Mouse (Mus musculus) myocyte (in vitro differentiated cells): ENCODE measurements around the gene Pigb. TPM values are rescaled to one million over a fixed set of nuclear protein-coding genes. Genes with fewer than 3 reads are reported as not detected.

ENCODE experiments used
- H3K27me3 ChIP-seq: one replicate; pipeline ENCODE4 v1.6.1; 2011; ENCODE audit not compliant: control insufficient read depth, insufficient read depth, insufficient read length
- H3K36me3 ChIP-seq: one replicate; pipeline ENCODE4 v1.6.1; 2011; ENCODE audit not compliant: control insufficient read depth, insufficient read depth
- H3K4me2 ChIP-seq: one replicate; pipeline ENCODE4 v1.6.1; 2011; ENCODE audit warnings: low read depth, control low read depth
- H3K4me3 ChIP-seq: one replicate; pipeline ENCODE4 v1.5.1; 2011; ENCODE audit warnings: mild to moderate bottlenecking, control low read depth, moderate library complexity
- H3K79me2 ChIP-seq: one replicate; pipeline ENCODE4 v1.6.1; 2011; ENCODE audit not compliant: control insufficient read depth, insufficient read depth
- H3ac ChIP-seq: one replicate; pipeline ENCODE4 v1.6.1; 2011; ENCODE audit not compliant: control insufficient read depth, insufficient read length
- CEBPB ChIP-seq: IDR thresholded peaks from 2 replicates; pipeline ENCODE4 v1.6.1; 2011; ENCODE audit warnings: mild to moderate bottlenecking, moderate library complexity; ENCODE audit not compliant: poor library complexity, insufficient read depth, severe bottlenecking
- E2F4 ChIP-seq: IDR thresholded peaks from one replicate; pipeline ENCODE4 v1.6.1; 2011; ENCODE audit warnings: mild to moderate bottlenecking, control low read depth, moderate library complexity; ENCODE audit not compliant: insufficient read depth
- MAX ChIP-seq: IDR thresholded peaks from one replicate; pipeline ENCODE4 v1.6.1; 2011; ENCODE audit warnings: low read depth, mild to moderate bottlenecking, control low read depth
- MYOD1 ChIP-seq, 3 experiments: IDR thresholded peaks; one replicate each; pipeline ENCODE4 v1.6.1; 2011; ENCODE audit warnings: control low read depth in 2 of 3, low read depth in 2 of 3, mild to moderate bottlenecking in 2 of 3, moderate library complexity in 1 of 3; ENCODE audit not compliant: insufficient read length in 2 of 3, control insufficient read depth in 1 of 3
- MYOG ChIP-seq, 3 experiments: IDR thresholded peaks; one replicate each; pipeline ENCODE4 v1.6.1; 2011; ENCODE audit warnings: control low read depth in 2 of 3, low read depth in 2 of 3, mild to moderate bottlenecking in 2 of 3; ENCODE audit not compliant: insufficient read length in 2 of 3, control insufficient read depth in 1 of 3, insufficient read depth in 1 of 3
- POLR2A ChIP-seq: IDR thresholded peaks from one replicate; pipeline ENCODE4 v1.6.1; 2011; ENCODE audit warnings: low read depth, mild to moderate bottlenecking, control low read depth, moderate library complexity; ENCODE audit not compliant: insufficient read length
- POLR2AphosphoS2 ChIP-seq: IDR thresholded peaks from one replicate; pipeline ENCODE4 v1.6.1; 2011; ENCODE audit warnings: low read depth, control low read depth; ENCODE audit not compliant: insufficient read length
- REST ChIP-seq: IDR thresholded peaks from one replicate; pipeline ENCODE4 v1.6.1; 2011; ENCODE audit warnings: mild to moderate bottlenecking, control low read depth, moderate library complexity; ENCODE audit not compliant: insufficient read depth, insufficient read length
- SRF ChIP-seq: IDR thresholded peaks from one replicate; pipeline ENCODE4 v1.6.1; 2011; ENCODE audit warnings: low read depth; ENCODE audit not compliant: control insufficient read depth, insufficient read length
- TCF12 ChIP-seq: IDR thresholded peaks from one replicate; pipeline ENCODE4 v1.6.1; 2011; ENCODE audit warnings: mild to moderate bottlenecking, control low read depth; ENCODE audit not compliant: poor library complexity, insufficient read depth, severe bottlenecking
- TCF3 ChIP-seq: IDR thresholded peaks from one replicate; pipeline ENCODE4 v1.6.1; 2011; ENCODE audit warnings: low read depth, control low read depth; ENCODE audit not compliant: insufficient read length
- USF1 ChIP-seq: IDR thresholded peaks from one replicate; pipeline ENCODE4 v1.6.1; 2011; ENCODE audit warnings: low read depth, mild to moderate bottlenecking, control low read depth, moderate library complexity
- polyA plus RNA-seq: library from polyadenylated mRNA; unstranded; fragments of >200 nt; fragmentation: generic; extraction: Trizol; gene quantifications from one replicate; pipeline ENCODE4 v1.2.1, GENCODE M21; 2012; ENCODE audit warnings: missing spikeins

Pigb gene
- polyA plus RNA-seq, 1 experiment = 5.3 TPM

GRCm38 (mm10) chr9:73072426-73072825 lies 32.2 kb upstream of the Pigb start:
- Histone ChIP-seq H3K4me3 (no peak overlapping the region), H3K27me3 (peaks cover 19% of the 10 kb centered on the region), H3K79me2 (no peaks in the 10 kb centered on the region), H3ac (no peak overlapping the region), H3K36me3 (no peaks in the 10 kb centered on the region), H3K4me2 (no peak overlapping the region)
- TF ChIP-seq E2F4 = no peak
- no peak for TF ChIP-seq USF1
- no peak for TF ChIP-seq TCF3
- TF ChIP-seq MYOG (IDR thresholded peaks at IDR 0.05; ENCODE audit: control insufficient read depth in 1 of 3, insufficient read depth in 1 of 3, insufficient read length in 2 of 3, low read depth in 2 of 3) = no peak

- H3ac ChIP-seq = no peak overlapping the region
- H3K27me3 ChIP-seq = peaks cover 19% of the 10 kb centered on the region
- TF ChIP-seq POLR2AphosphoS2 = no peak
- no peak for TF ChIP-seq USF1
- no peak for TF ChIP-seq E2F4
- no peak for TF ChIP-seq MYOD1 (IDR thresholded peaks at IDR 0.05; ENCODE audit: control insufficient read depth in 1 of 3, insufficient read length in 2 of 3, low read depth in 2 of 3)
- no peak for TF ChIP-seq REST
- no peaks in the 10 kb centered on the region for H3K36me3 ChIP-seq
- H3K4me3 ChIP-seq = no peak overlapping the region
- no peaks in the 10 kb centered on the region for H3K79me2 ChIP-seq
- no peak overlapping the region for H3K4me2 ChIP-seq
Measured at GRCm38 (mm10) chr9:73070971-73071659, 30.9 kb upstream of the Pigb start.

- H3K4me3 ChIP-seq = no peak overlapping the region
- H3K36me3 ChIP-seq = no peaks in the 10 kb centered on the region
- H3K79me2 ChIP-seq = no peaks in the 10 kb centered on the region
- H3ac ChIP-seq = no peak overlapping the region
- H3K27me3 ChIP-seq = peaks cover 9% of the 10 kb centered on the region
- no peak for TF ChIP-seq SRF
- no peak for TF ChIP-seq MYOG (IDR thresholded peaks at IDR 0.05; ENCODE audit: control insufficient read depth in 1 of 3, insufficient read depth in 1 of 3, insufficient read length in 2 of 3, low read depth in 2 of 3)
- no peak for TF ChIP-seq REST
- no peak for TF ChIP-seq MYOD1 (IDR thresholded peaks at IDR 0.05; ENCODE audit: control insufficient read depth in 1 of 3, insufficient read length in 2 of 3, low read depth in 2 of 3)
- no peak overlapping the region for H3K4me2 ChIP-seq
Measured at GRCm38 (mm10) chr9:73068688-73069087, 28.5 kb upstream of the Pigb start.

GRCm38 (mm10) chr9:73068230-73068679 lies 28.1 kb upstream of the Pigb start:
- Histone ChIP-seq H3ac (no peak overlapping the region), H3K36me3 (no peaks in the 10 kb centered on the region), H3K4me2 (no peak overlapping the region), H3K27me3 (peaks cover 9% of the 10 kb centered on the region), H3K79me2 (no peaks in the 10 kb centered on the region), H3K4me3 (no peak overlapping the region)
- TF ChIP-seq MAX = no peak
- TF ChIP-seq MYOG (IDR thresholded peaks at IDR 0.05; ENCODE audit: control insufficient read depth in 1 of 3, insufficient read depth in 1 of 3, insufficient read length in 2 of 3, low read depth in 2 of 3) = no peak
- no peak for TF ChIP-seq MYOD1 (IDR thresholded peaks at IDR 0.05; ENCODE audit: control insufficient read depth in 1 of 3, insufficient read length in 2 of 3, low read depth in 2 of 3)
- TF ChIP-seq POLR2AphosphoS2 = no peak
- TF ChIP-seq E2F4 = no peak
- TF ChIP-seq SRF = no peak
- no peak for TF ChIP-seq POLR2A
- no peak for TF ChIP-seq TCF3
- no peak for TF ChIP-seq REST
- no peak for TF ChIP-seq USF1
- TF ChIP-seq TCF12 = no peak
- no peak for TF ChIP-seq CEBPB

GRCm38 (mm10) chr9:73067086-73067485 lies 26.9 kb upstream of the Pigb start:
- no peak overlapping the region for H3ac ChIP-seq
- H3K36me3 ChIP-seq = no peaks in the 10 kb centered on the region
- TF ChIP-seq POLR2A (no peak), TCF3 (no peak), E2F4 (no peak), MYOG (IDR thresholded peaks at IDR 0.05; ENCODE audit: control insufficient read depth in 1 of 3, insufficient read depth in 1 of 3, insufficient read length in 2 of 3, low read depth in 2 of 3) (no peak), CEBPB (no peak), USF1 (no peak), POLR2AphosphoS2 (no peak), MAX (no peak), TCF12 (no peak), SRF (no peak), MYOD1 (IDR thresholded peaks at IDR 0.05; ENCODE audit: control insufficient read depth in 1 of 3, insufficient read length in 2 of 3, low read depth in 2 of 3) (no peak), REST (no peak)
- H3K4me2 ChIP-seq = no peak overlapping the region
- H3K27me3 ChIP-seq = peaks cover 4% of the 10 kb centered on the region
- H3K4me3 ChIP-seq = no peak overlapping the region
- H3K79me2 ChIP-seq = no peaks in the 10 kb centered on the region
